14 mouse cellular contexts compared by ENCODE assay signal in the genomic region with DNA sequence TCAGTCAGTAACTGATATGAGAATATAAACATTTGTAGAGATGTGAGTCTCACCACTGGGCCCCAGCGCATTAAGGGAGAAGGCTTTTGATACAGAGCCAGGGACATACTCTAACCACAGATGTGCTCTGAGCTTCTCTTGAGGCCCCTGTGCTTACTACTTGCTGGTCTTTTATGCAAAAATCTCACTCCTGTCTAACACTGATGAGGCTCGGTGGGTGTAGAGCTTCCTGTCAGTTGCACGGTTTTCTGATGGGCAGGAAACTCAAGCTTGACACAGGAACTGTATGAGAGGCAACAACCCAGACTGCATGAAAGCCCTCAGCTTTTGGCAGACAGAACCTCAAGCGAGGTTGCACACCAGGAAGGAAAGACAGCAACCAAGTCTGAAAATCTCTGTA.
DNase-seq lines count a peak whose midpoint lies in the region; ATAC-seq and TF ChIP-seq lines count a peak whose summit lies in the region.
"Had no signal": no experiment of that assay in that cellular context is flagged by ENCODE, and none has a peak within 500 bp of the region (broad histone marks: within the 10 kb centered on the region; RNA-seq: fewer than 3 reads in every experiment).

No protein-coding gene starts in this region.

- no peaks in the 10 kb centered on the region for H3K27me3 ChIP-seq in heart, postnatal 0 days (ENCODE audit: control insufficient read depth, insufficient read depth, low read length)
- H3K27me3 ChIP-seq in intestine, embryonic 16.5 days (replicated peaks; ENCODE audit: control insufficient read depth, insufficient read depth, low read length): no peaks in the 10 kb centered on the region
- H3K27me3 ChIP-seq: hindbrain, embryonic 12.5 days; liver, embryonic 15.5 days had no signal

- no peak for ATAC-seq in heart, postnatal 0 days (ENCODE audit: insufficient read depth, low read depth)
- peak; percentile 50 for ATAC-seq in megakaryocyte-erythroid progenitor cell, adult 5-6 weeks (replicated peaks; ENCODE audit: low FRiP score, low TSS enrichment, poor library complexity, severe bottlenecking)
- no peak for ATAC-seq in intestine, embryonic 16.5 days

- no peaks in the 10 kb centered on the region for H3K36me3 ChIP-seq in heart, postnatal 0 days (replicated peaks; ENCODE audit: control insufficient read depth, insufficient read depth, low read length)
- H3K36me3 ChIP-seq in intestine, embryonic 16.5 days (ENCODE audit: control insufficient read depth, insufficient read depth, low read length): no peaks in the 10 kb centered on the region
- H3K36me3 ChIP-seq: hindbrain, embryonic 12.5 days; liver, embryonic 15.5 days had no signal

- H3K4me1 ChIP-seq in heart, postnatal 0 days (ENCODE audit: control insufficient read depth, insufficient read depth): no peaks in the 10 kb centered on the region
- H3K4me1 ChIP-seq in intestine, embryonic 16.5 days (ENCODE audit: control insufficient read depth, insufficient read depth, low read length): no peaks in the 10 kb centered on the region

- intact Hi-C loops in heart, postnatal 36 days (cut with DNase I): no loop called here

- H3K27ac ChIP-seq in heart, postnatal 0 days (ENCODE audit: low read depth): peak overlapping the region; percentile 35; the same call in 1 of the 2 replicates
- H3K27ac ChIP-seq in intestine, embryonic 16.5 days (ENCODE audit: low read length): no peak overlapping the region
- H3K27ac ChIP-seq: hindbrain, embryonic 12.5 days; kidney, postnatal 0 days; liver, embryonic 15.5 days had no signal

- no peaks in the 10 kb centered on the region for H3K9me3 ChIP-seq in heart, postnatal 0 days (replicated peaks; ENCODE audit: control insufficient read depth, low read length)
- no peaks in the 10 kb centered on the region for H3K9me3 ChIP-seq in intestine, embryonic 16.5 days (ENCODE audit: control insufficient read depth, low read length)
- H3K9me3 ChIP-seq: hindbrain, embryonic 12.5 days; liver, embryonic 15.5 days had no signal

- WGBS in heart, postnatal 0 days: 46% methylated on average over 4 of the region's 4 CpGs
- 57% methylated on average over 4 of the region's 4 CpGs for WGBS in intestine, embryonic 16.5 days

- no peak for TF ChIP-seq CTCF in heart, postnatal 0 days (IDR thresholded peaks at IDR 0.05; ENCODE audit: low read depth)

- H3K4me2 ChIP-seq in heart, postnatal 0 days (ENCODE audit: low read depth, low read length): no peak overlapping the region
- H3K4me2 ChIP-seq in intestine, embryonic 16.5 days (ENCODE audit: low read depth, low read length): no peak overlapping the region
- H3K4me2 ChIP-seq: hindbrain, embryonic 12.5 days; liver, embryonic 15.5 days had no signal

- no peak overlapping the region for H3K4me3 ChIP-seq in heart, postnatal 0 days (ENCODE audit: low read depth, low read length)
- no peak overlapping the region for H3K4me3 ChIP-seq in intestine, embryonic 16.5 days (ENCODE audit: low read length)
- H3K4me3 ChIP-seq: hindbrain, embryonic 12.5 days; liver, embryonic 15.5 days had no signal

- DNase-seq in heart, postnatal 0 days (ENCODE audit: low spot score): no peak
- DNase-seq in heart, postnatal 36 days: no peak
- peak; percentile 52 to 54 for DNase-seq in CD8-positive naive resting alpha-beta T cell, adult 2 months (ENCODE audit: low read depth in 2 of 2, low spot score in 2 of 2)
- DNase-seq in thymus, postnatal 0 days (ENCODE audit: low spot score): peak; percentile 89
- DNase-seq in right cerebral cortex, postnatal 25 days: no peak
- no peak for DNase-seq in retina, embryonic 14.5 days (ENCODE audit: low spot score)
- DNase-seq: cerebellum, adult 8-10 months; gastrocnemius, postnatal 25 days; retina, postnatal 1 day had no signal

- no peak for TF ChIP-seq EP300 in heart, postnatal 0 days (IDR thresholded peaks at IDR 0.05; ENCODE audit: low read depth)

- no peak overlapping the region for H3K9ac ChIP-seq in heart, postnatal 0 days (replicated peaks; ENCODE audit: low read depth, low read length)
- H3K9ac ChIP-seq in intestine, embryonic 16.5 days (ENCODE audit: low read depth, low read length): no peak overlapping the region
- H3K9ac ChIP-seq: hindbrain, embryonic 12.5 days; liver, embryonic 15.5 days had no signal

Comparison
In these comparisons a context has a peak if more than half of its experiments do, and no peak if none do; other contexts are left out.
1. DNase-seq: peak in CD8-positive naive resting alpha-beta T cell, adult 2 months (2 of 2) and thymus, postnatal 0 days (single experiment); none in heart, postnatal 0 days (single experiment), heart, postnatal 36 days (0 of 2), right cerebral cortex, postnatal 25 days (single experiment) and retina, embryonic 14.5 days (single experiment).